21 mouse cellular contexts compared by ENCODE assay signal in genomic region chr14:29134901-29135300, GRCm38 (mm10).
"Had no signal": no experiment of that assay in that cellular context is flagged by ENCODE, and none has a peak within 500 bp of the region (broad histone marks: within the 10 kb centered on the region; RNA-seq: fewer than 3 reads in every experiment).

No protein-coding gene starts in this region.

- H3K36me3 ChIP-seq: limb, embryonic 13.5 days; liver, embryonic 12.5 days; liver, embryonic 15.5 days; lung, embryonic 15.5 days; midbrain, embryonic 12.5 days; midbrain, embryonic 15.5 days; neural tube, embryonic 12.5 days; neural tube, embryonic 15.5 days; stomach, embryonic 15.5 days had no signal

- ATAC-seq: intestine, postnatal 0 days; liver, embryonic 12.5 days; midbrain, embryonic 15.5 days had no signal

- H3K4me2 ChIP-seq: limb, embryonic 13.5 days; liver, embryonic 12.5 days; liver, embryonic 15.5 days; lung, embryonic 15.5 days; midbrain, embryonic 12.5 days; midbrain, embryonic 15.5 days; neural tube, embryonic 12.5 days; neural tube, embryonic 15.5 days; stomach, embryonic 15.5 days had no signal

- DNase-seq: kidney, adult 8-10 months; kidney, postnatal 36 days; left cerebral cortex, postnatal 4 days; liver; lung, adult 18-20 months; lung, postnatal 14 days; right cerebral cortex, adult 18-20 months; right cerebral cortex, postnatal 25 days; spleen, adult 18-20 months; thymus, postnatal 25 days had no signal

- H3K9me3 ChIP-seq: limb, embryonic 13.5 days; liver, embryonic 12.5 days; liver, embryonic 15.5 days; lung, embryonic 15.5 days; midbrain, embryonic 12.5 days; midbrain, embryonic 15.5 days; neural tube, embryonic 12.5 days; neural tube, embryonic 15.5 days; stomach, embryonic 15.5 days had no signal

- H3K27ac ChIP-seq: limb, embryonic 13.5 days; liver, embryonic 12.5 days; liver, embryonic 15.5 days; lung, embryonic 15.5 days; macrophage; midbrain, embryonic 12.5 days; midbrain, embryonic 15.5 days; neural tube, embryonic 12.5 days; neural tube, embryonic 15.5 days; stomach, embryonic 15.5 days had no signal

- H3K4me3 ChIP-seq: limb, embryonic 13.5 days; liver, embryonic 12.5 days; liver, embryonic 15.5 days; lung, embryonic 15.5 days; midbrain, embryonic 12.5 days; midbrain, embryonic 15.5 days; neural tube, embryonic 12.5 days; neural tube, embryonic 15.5 days; stomach, embryonic 15.5 days had no signal

- H3K9ac ChIP-seq: limb, embryonic 13.5 days; liver, embryonic 12.5 days; liver, embryonic 15.5 days; lung, embryonic 15.5 days; midbrain, embryonic 12.5 days; midbrain, embryonic 15.5 days; neural tube, embryonic 12.5 days; neural tube, embryonic 15.5 days; stomach, embryonic 15.5 days had no signal

- H3K4me1 ChIP-seq: liver, embryonic 12.5 days; liver, embryonic 15.5 days; midbrain, embryonic 12.5 days; midbrain, embryonic 15.5 days; neural tube, embryonic 12.5 days; neural tube, embryonic 15.5 days; stomach, embryonic 15.5 days had no signal

- H3K27me3 ChIP-seq: limb, embryonic 13.5 days; liver, embryonic 12.5 days; liver, embryonic 15.5 days; lung, embryonic 15.5 days; midbrain, embryonic 12.5 days; midbrain, embryonic 15.5 days; neural tube, embryonic 12.5 days; neural tube, embryonic 15.5 days; stomach, embryonic 15.5 days had no signal
